ENCODE assay signal across 13 mouse cellular contexts in genomic region chr17:93306121-93306520, GRCm38 (mm10).
DNase-seq lines count a peak whose midpoint lies in the region; ATAC-seq and TF ChIP-seq lines count a peak whose summit lies in the region.
"Had no signal": no experiment of that assay in that cellular context is flagged by ENCODE, and none has a peak within 500 bp of the region (broad histone marks: within the 10 kb centered on the region; RNA-seq: fewer than 3 reads in every experiment).

No protein-coding gene starts in this region.

- no peaks in the 10 kb centered on the region for H3K4me1 ChIP-seq in lung, adult 2 months (ENCODE audit: control insufficient read depth, insufficient read depth, low read length)
- no peaks in the 10 kb centered on the region for H3K4me1 ChIP-seq in ES-Bruce4 (ENCODE audit: control insufficient read depth, insufficient read depth, low read length)
- H3K4me1 ChIP-seq: limb, embryonic 15.5 days had no signal

- 0 out of 2 replicates have a peak, but pooled peaks have one; percentile 9 for TF ChIP-seq CTCF in lung, adult 2 months (IDR thresholded peaks at IDR 0.05; ENCODE audit: insufficient read depth, low read length)
- TF ChIP-seq CTCF in ES-Bruce4 (IDR thresholded peaks at IDR 0.05; ENCODE audit: low read depth, low read length): peak; percentile 58

- ATAC-seq in cerebellum, adult (ENCODE audit: insufficient number of reproducible peaks, low FRiP score, low TSS enrichment): no peak
- ATAC-seq: inflammation-experienced regulatory T-cells, adult 6 months had no signal

- H3K9ac ChIP-seq in ES-Bruce4 (ENCODE audit: low read depth, poor library complexity, severe bottlenecking): no peak overlapping the region
- H3K9ac ChIP-seq: limb, embryonic 15.5 days had no signal

- H3K9me3 ChIP-seq in ES-Bruce4 (replicated peaks; ENCODE audit: control insufficient read depth, insufficient read depth, low read length, poor library complexity, severe bottlenecking): no peaks in the 10 kb centered on the region
- H3K9me3 ChIP-seq: limb, embryonic 15.5 days had no signal

- DNase-seq in heart, adult 11 months: peak; percentile 73
- no peak for DNase-seq in heart, postnatal 4 days
- no peak for DNase-seq in lung, adult 2 months
- no peak for DNase-seq in lung, postnatal 25 days (ENCODE audit: low spot score)
- DNase-seq in adrenal gland, postnatal 10 days: peak; percentile 20
- no peak for DNase-seq in B cell, adult 2 months
- DNase-seq: cerebellum, postnatal 25 days had no signal

- no peak for TF ChIP-seq EP300 in ES-Bruce4 (IDR thresholded peaks at IDR 0.05; ENCODE audit: insufficient read depth, low read depth, low read length)

- H3K27me3 ChIP-seq in ES-Bruce4 (ENCODE audit: control insufficient read depth, insufficient read depth, low read length, poor library complexity, severe bottlenecking): no peaks in the 10 kb centered on the region
- H3K27me3 ChIP-seq: limb, embryonic 15.5 days had no signal

- no peak for TF ChIP-seq POLR2A in lung, adult 2 months (IDR thresholded peaks at IDR 0.05; ENCODE audit: borderline replicate concordance, extremely low read depth, low read depth, low read length)
- TF ChIP-seq POLR2A in ES-Bruce4 (IDR thresholded peaks at IDR 0.05; ENCODE audit: insufficient read depth, low read length): no peak

- H3K4me3 ChIP-seq in lung, adult 2 months (replicated peaks; ENCODE audit: extremely low read depth, low read depth, low read length): no peak overlapping the region
- no peak overlapping the region for H3K4me3 ChIP-seq in ES-Bruce4 (ENCODE audit: low read depth, low read length)
- H3K4me3 ChIP-seq: left cerebral cortex, adult 2 months; limb, embryonic 15.5 days had no signal

- no peak overlapping the region for H3K27ac ChIP-seq in ES-Bruce4 (ENCODE audit: insufficient read depth, low read length)
- H3K27ac ChIP-seq: left cerebral cortex, adult 2 months; limb, embryonic 15.5 days; macrophage had no signal

- 17% methylated on average over 1 of the region's 1 CpGs for WGBS in lung, adult 2 months

- no peaks in the 10 kb centered on the region for H3K36me3 ChIP-seq in ES-Bruce4 (ENCODE audit: control insufficient read depth, insufficient read depth, low read length, poor library complexity, severe bottlenecking)
- H3K36me3 ChIP-seq: limb, embryonic 15.5 days had no signal

Comparison
In these comparisons a context has a peak if more than half of its experiments do, and no peak if none do; other contexts are left out.
1. DNase-seq: peak in heart, adult 11 months (single experiment) and adrenal gland, postnatal 10 days (single experiment); none in heart, postnatal 4 days (single experiment), lung, adult 2 months (single experiment), lung, postnatal 25 days (single experiment) and B cell, adult 2 months (0 of 2).